Mouse (Mus musculus): ENCODE measurements around the gene Rrp36.
A peak's percentile ranks its signal among the peaks of the same experiment; 100 is the strongest.

Rrp36 gene

DNA sequence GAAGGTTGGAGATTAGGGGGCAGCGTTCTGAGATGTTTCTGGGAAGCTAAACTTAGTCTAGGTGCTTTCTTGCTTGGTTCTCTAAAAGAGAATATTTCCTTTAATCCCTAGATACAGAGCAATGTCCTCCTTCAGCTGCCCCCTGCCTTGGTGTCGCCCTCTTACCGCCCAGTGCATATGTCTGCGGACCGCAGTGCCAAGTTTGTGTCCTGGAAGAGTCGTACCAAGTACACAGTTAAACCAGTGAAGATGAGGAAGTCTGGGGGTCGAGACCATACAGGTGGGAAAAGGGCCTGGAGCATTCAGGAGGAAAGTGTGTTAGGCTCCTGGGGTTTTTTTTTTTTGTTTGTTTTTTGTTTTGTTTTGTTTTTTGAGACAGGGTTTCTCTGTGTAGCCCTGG lies 26.9 kb downstream of the Rrp36 start:
- DNase-seq (ENCODE audit: low spot score in 2 of 2) = no peak

GRCm38 (mm10) chr17:46646322-46646662 lies 27.9 kb downstream of the Rrp36 start:
- DNase-seq (ENCODE audit: low spot score in 2 of 2) = no peak

- peak; percentile 97 to 99 for DNase-seq (ENCODE audit: low spot score in 2 of 2)
Measured at GRCm38 (mm10) chr17:46645561-46646321, 28.4 kb downstream of the Rrp36 start, which contains the start of the genes Klc4 and Mrpl2. TSS of gene Klc4 (minus strand) at chr17:46646022. TSS of gene Mrpl2 (plus strand) at chr17:46646229.

GRCm38 (mm10) chr17:46644916-46645475 lies 29.2 kb downstream of the Rrp36 start:
- DNase-seq (ENCODE audit: low spot score in 2 of 2) = no peak

DNA sequence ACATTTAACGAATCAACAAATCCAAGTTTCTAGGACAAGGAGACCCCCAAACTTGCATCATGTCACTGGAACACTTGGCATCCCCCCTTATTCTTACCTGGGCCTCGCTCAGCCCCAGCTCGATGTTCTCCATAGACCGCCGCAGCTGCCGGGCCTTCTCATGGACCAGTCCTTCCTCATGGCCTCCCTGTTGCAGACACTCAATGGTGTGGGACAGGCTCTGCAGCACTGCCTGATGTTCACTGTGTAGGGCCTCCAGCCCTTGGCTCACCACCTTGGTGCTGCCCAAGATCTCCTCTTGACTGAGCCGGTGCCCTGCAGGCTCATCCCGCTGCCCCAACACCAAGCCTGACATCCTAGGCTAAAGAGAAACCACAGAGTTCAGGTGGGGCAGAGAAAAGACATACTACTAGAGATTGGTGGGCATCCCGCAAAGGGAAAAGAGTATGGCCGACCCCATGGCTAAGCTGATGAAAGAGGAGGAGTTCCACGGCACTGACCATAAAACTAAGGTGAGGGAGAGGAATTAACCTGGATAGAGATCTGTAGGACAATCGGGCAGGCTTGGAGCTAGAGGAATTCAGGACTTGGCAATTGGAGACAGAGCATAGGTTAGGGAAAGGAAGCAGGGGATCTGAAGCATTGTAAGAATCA lies 29.9 kb downstream of the Rrp36 start:
- DNase-seq (ENCODE audit: low spot score in 2 of 2) = no peak

DNA sequence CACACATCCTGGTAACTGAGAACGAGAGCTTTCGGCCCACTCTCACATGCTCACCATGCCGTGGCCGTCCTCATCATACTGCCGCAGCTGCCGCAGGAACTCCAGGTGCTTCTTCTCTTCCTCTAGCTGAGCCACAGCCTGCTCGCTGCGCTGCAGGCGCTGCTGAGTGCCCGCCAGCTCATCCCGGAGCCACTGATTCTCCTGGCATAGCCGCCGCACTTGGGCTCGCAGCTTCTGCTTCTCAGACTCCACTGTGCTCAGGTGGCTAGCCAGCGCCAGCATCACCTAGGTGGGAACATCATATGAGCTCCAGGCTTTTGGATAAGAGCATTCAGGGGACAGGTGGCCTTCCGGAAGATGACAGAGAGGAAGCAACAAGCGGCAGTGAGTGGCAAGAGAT lies 32.1 kb downstream of the Rrp36 start:
- DNase-seq (ENCODE audit: low spot score in 2 of 2) = no peak

- no peak for DNase-seq (ENCODE audit: low spot score in 2 of 2)
Measured at GRCm38 (mm10) chr17:46639929-46640328, 34.2 kb downstream of the Rrp36 start.

DNA sequence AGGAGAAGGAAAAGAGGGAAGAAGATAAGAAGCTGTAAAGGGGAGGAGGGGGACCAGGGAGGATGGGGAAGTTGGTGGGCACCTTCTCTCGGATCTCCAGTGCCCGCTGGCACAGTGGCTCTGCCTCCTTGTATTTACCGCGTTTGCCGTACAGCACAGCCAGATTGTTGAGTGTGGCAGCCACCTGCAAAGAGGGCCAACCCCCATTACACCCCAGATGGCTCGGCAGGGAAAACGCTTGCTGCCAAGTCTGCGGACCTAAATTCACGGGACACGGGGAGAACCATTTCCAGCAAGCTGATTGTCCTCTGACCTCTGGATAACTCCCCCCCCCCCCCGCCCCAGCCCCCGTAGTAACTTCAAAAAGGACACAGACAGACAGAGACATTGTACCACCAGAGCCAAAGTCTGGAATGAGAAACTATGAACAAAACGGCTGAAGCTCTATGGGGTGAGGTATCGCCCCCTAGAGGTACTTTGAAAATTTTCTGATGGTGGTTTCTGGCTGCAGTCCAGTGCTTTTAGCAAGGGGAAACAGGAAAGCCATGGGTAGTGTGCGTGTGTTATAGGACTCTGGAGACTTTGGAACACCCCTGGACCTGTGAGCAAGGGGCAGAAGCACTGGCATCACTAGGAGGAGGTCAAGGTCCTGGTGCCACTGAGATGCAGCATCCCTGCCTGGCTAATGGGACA lies 37.2 kb downstream of the Rrp36 start:
- DNase-seq (ENCODE audit: low spot score in 2 of 2) = peak in 1 of 2 experiments; percentile 57

DNA sequence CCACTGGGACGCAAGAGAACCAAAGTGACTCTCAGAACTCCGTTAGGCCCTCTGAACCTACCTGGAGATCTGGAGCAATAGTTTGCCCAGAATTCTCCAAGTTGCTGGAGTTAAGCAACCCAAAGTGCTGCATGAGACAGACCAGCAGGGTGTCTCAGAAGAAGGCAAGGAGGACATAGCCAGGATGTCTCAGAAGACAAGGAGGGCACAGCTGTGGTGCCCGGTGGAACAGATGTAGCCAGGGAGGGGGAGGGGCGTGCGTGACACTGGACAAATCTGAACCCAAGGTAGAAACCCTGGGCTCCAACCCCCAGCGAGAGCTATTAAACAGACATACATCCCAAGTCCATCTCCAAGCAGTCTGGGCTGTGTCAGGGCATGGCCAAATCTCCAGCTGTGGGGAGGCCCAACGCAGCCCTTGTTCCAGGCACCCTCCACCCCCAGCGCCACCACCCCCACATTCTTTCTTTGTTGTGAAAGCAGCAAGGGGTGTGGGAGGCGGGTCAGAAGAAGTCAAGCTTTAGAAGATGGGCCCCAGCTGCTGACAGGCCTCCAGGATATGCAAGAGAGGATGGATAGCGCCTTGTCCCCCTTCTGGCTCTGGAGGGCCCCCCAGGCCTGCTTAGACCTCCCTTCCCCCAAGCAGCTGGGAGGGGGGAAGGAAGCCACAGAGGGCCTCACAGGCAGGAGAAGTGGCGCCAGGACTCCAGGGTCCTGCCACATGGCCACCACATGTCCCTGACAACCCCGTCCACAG lies 44.3 kb downstream of the Rrp36 start:
- DNase-seq (ENCODE audit: low spot score in 2 of 2) = no peak

- peak in 1 of 2 experiments; percentile 83 for DNase-seq (ENCODE audit: low spot score in 2 of 2)
Measured at GRCm38 (mm10) chr17:46628791-46629684, 45.1 kb downstream of the Rrp36 start, which contains the start of gene Ptk7. TSS of gene Ptk7 (minus strand) at chr17:46629504.

DNA sequence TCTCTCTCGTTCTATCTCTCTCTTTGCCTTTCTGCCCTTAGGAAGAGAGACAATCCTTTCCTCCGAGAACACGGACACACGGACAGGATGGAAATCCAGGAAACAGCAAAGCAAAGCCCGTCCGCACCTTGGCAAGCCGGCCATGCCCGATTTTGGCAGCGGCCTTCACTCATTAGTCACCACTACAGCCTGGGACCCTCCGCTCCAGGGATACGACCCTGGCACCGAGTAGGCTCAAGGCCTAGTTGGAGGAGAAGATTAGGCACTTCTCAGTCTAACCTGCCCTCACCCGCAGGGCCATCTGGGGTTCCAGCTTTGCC lies 45.7 kb downstream of the Rrp36 start:
- DNase-seq (ENCODE audit: low spot score in 2 of 2) = no peak

- no peak for DNase-seq (ENCODE audit: low spot score in 2 of 2)
Measured at GRCm38 (mm10) chr17:46627409-46627808, 46.7 kb downstream of the Rrp36 start.

GRCm38 (mm10) chr17:46624598-46624997 lies 49.6 kb downstream of the Rrp36 start:
- no peak for DNase-seq (ENCODE audit: low spot score in 2 of 2)

DNA sequence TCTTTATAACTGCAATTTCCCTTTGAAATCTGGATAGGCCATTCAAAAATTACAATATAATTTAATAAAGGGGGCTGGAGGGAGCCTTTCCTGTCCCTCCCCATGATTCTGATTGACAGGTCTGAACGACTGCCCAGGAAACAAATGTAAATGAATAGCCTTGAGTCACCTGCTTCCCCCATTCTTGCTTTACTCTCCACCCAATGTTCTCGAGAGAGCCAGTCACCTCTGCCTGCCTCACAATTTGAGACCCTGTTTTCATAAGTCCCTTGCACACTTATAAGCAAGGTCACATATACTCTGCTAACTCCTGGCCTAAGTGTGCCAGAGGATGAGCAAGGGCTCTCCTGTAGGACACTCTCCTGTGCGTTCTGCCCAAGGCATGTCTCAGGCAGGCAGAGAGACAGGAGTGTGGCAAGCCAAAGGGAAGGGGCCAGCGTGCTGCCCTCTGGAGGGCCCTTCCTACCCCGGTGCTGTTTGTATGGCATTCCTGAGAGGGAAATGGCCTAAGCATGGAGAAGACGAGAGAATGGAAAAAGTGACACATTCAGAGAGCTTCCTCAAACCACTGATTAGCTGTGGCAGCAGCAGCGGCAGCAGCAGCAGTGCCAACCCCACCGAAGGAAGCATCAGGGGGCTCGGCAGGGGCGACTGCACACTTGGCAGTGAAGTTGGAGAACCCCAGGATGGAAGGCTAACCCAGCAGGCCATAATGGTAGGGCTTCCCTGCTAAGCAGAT lies 50.2 kb downstream of the Rrp36 start:
- DNase-seq (ENCODE audit: low spot score in 2 of 2) = no peak

DNA sequence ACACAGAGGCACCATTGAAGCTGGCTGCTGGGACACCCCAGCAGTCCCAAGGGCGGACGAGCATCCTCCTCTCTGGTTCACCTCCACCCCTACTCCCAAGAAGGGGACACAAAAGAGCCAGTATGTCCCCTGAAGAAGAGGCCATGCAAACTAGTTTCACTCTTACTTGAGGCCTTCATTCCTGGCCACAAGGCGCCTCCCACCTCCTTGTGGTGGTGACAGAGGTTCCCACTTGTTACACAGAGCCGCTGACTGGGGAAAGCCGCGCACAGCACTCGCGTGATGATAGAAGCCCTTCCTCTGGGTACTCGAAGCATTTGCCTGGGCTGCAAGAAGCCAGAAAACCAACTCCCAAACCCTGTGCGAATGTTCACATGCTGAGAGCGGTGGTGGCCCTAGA lies 51.9 kb downstream of the Rrp36 start:
- DNase-seq (ENCODE audit: low spot score in 2 of 2) = no peak

- DNase-seq (ENCODE audit: low spot score in 2 of 2) = peak in 1 of 2 experiments; percentile 33
Measured at GRCm38 (mm10) chr17:46621324-46621723, 52.8 kb downstream of the Rrp36 start.

- DNase-seq (ENCODE audit: low spot score in 2 of 2) = no peak
Measured at GRCm38 (mm10) chr17:46619683-46620357, 54.3 kb downstream of the Rrp36 start.

DNA sequence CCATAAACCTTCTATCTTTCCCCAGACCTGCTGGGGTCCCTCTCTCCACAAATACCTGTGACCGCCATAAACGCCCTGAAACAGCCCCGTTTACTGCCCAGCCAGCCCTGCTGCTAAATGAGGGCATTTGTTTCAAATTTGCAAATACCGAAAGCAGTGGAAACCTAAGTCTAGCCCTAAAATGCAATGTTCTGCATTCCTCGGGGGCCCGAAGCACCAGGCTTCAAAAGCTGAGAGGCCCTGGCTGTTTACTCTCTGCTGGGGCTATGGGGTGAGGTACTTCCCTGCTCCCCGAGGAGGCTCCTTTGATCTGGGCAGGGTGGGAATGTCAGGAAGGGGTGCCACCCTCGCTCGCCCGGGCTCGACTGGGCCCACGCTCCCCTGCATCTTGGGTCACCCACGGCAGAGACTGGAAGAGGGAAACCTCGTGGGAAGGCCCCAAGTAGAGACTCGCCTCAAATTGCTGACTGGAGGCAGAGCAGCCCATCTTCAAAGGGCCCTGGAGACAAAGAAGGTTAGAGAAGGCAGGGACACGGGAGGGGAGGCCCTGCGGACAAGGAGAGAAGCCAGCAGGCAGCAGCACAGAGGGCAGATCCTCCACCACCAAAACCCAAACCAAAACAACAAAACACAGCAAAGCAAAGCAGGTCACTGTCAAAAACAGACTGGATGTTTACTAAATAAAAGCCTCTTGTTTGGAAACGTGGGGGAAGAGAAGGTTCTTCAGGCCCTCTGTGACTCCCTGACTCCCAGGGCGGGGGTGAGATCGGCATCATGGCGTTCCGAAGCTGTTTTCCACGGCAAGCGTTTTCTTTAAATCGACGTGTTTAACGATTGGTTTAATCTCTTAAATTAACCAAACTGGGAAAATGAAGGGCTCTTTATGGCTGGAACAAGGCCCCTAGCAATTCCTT lies 55.1 kb downstream of the Rrp36 start:
- DNase-seq (ENCODE audit: low spot score in 2 of 2) = no peak
